Mouse (Mus musculus) liver, embryonic 11.5 days (tissue): ENCODE results near the gene Lsr. TPM values are rescaled to one million over a fixed set of nuclear protein-coding genes. Genes with fewer than 3 reads are reported as not detected.

ENCODE experiments used
- ATAC-seq: fragments of 200-750 bp; cut with Nextera tagmentation; replicated peaks from 2 replicates; pipeline ENCODE4 v1.8.0; 2017; ENCODE audit warnings: moderate number of reproducible peaks, mild to moderate bottlenecking, moderate TSS enrichment, moderate library complexity; ENCODE audit not compliant: low FRiP score
- DNase-seq: peaks from one replicate; pipeline ENCODE4 v3.0.0-alpha.2; 2017; ENCODE audit warnings: low spot score
- H3K27ac ChIP-seq: fragments of 300-500 bp; sonication (generic); 2 replicates; pipeline ENCODE4 v1.5.1; 2014; ENCODE audit warnings: mild to moderate bottlenecking, low read depth, low read length, control low read depth
- H3K27me3 ChIP-seq: fragments of 300-500 bp; sonication (generic); replicated peaks from 2 replicates; pipeline ENCODE4 v1.6.1; 2014; ENCODE audit warnings: low read length, mixed read lengths; ENCODE audit not compliant: control insufficient read depth, insufficient read depth
- H3K36me3 ChIP-seq: fragments of 300-500 bp; sonication (generic); 2 replicates; pipeline ENCODE4 v1.6.1; 2014; ENCODE audit warnings: mild to moderate bottlenecking, low read length, moderate library complexity, mixed read lengths; ENCODE audit not compliant: control insufficient read depth, insufficient read depth
- H3K4me1 ChIP-seq: fragments of 300-500 bp; sonication (generic); replicated peaks from 2 replicates; pipeline ENCODE4 v1.6.1; 2014; ENCODE audit warnings: low read length, mixed read lengths; ENCODE audit not compliant: control insufficient read depth, insufficient read depth
- H3K4me2 ChIP-seq: fragments of 300-500 bp; sonication (generic); 2 replicates; pipeline ENCODE4 v1.6.1; 2014; ENCODE audit warnings: mild to moderate bottlenecking, control low read depth, moderate library complexity
- H3K4me3 ChIP-seq: fragments of 300-500 bp; sonication (generic); 2 replicates; pipeline ENCODE4 v1.5.1; 2014; ENCODE audit warnings: low read depth, low read length, control low read depth
- H3K9ac ChIP-seq: fragments of 300-500 bp; sonication (generic); 2 replicates; pipeline ENCODE4 v1.6.1; 2014; ENCODE audit warnings: low read depth, low read length, control low read depth
- H3K9me3 ChIP-seq: fragments of 300-500 bp; sonication (generic); 2 replicates; pipeline ENCODE4 v1.6.1; 2016; ENCODE audit warnings: low read length, inconsistent platforms, mixed read lengths; ENCODE audit not compliant: control insufficient read depth
- WGBS: fragments of 180-500 bp; shearing (Covaris S2); extraction: QIAGEN DNeasy Blood & Tissue Kit; methylation state at CpG from one replicate; pipeline ENCODE4 v1.1.7; 2014; 5-methylcytosine and 5-hydroxymethylcytosine counted together
- polyA plus RNA-seq: library from polyadenylated mRNA; unstranded; fragments of >200 nt; fragmentation: Nextera tagmentation; extraction: Ambion mirVana; gene quantifications from 2 replicates; pipeline ENCODE4 v1.2.1, GENCODE M21; 2014

Lsr gene
- 39.7 and 43.0 TPM in 2 replicates for polyA plus RNA-seq

- Histone ChIP-seq H3K9me3 (no peaks in the 10 kb centered on the region), H3K36me3 (no peaks in the 10 kb centered on the region), H3K9ac (peak within 1 kb of the TSS; percentile 61), H3K4me2 (peak within 1 kb of the TSS; percentile 62), H3K27ac (peak within 1 kb of the TSS; percentile 4; the same call in 1 of the 2 replicates), H3K4me1 (peaks cover 4% of the 10 kb centered on the region; the same call in 1 of the 2 replicates), H3K4me3 (peak within 1 kb of the TSS; percentile 56), H3K27me3 (peaks cover 20% of the 10 kb centered on the region)
- ATAC-seq: peak; percentile 75; the same call in 1 of the 2 replicates
- 1% methylated on average over 19 of the region's 19 CpGs for WGBS
- DNase-seq: no peak
Measured at GRCm38 (mm10) chr7:30973251-30973500, at the start of gene Lsr. Lsr (minus strand) TSS chr7:30973464.

DNA sequence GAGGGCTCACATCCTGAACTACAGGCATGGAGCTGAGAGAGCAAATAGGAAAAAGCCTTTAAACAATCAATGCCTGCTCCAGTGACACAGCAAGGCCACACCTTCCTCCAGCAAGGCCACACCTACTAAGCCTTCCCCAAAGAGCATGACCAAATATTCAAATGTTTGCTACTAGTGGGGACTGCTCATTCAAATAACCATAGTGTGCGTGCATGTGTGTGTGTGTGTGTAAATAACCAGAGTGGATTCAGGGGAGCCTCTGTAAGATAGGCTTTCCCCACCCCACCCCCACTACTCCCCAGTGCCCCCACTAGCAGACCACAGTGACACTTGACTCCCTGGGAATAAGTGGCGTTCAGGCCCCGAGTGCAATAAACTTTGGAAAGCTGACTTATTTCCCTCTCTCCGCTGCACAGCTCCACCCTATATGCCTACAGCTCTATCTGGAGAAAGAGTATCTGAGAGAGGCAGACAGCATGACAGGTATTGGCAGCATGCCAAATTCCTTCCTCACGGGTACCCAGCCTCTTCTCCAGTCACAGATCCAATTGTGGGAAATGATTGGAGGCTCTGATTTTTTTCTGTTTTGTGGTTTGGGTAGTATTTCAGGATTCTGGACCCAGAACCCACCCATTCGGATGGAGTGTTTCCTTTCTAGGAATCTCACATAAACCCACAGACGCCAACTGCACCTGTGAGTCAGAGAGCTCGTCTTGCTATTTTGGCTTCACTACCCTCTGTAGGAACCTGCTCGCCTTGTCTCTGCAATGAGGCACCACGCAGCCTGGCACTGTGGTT lies 44.0 kb upstream of the Lsr start:
- Histone ChIP-seq H3K27me3 (no peaks in the 10 kb centered on the region), H3K9ac (no peak overlapping the region), H3K9me3 (no peaks in the 10 kb centered on the region), H3K27ac (no peak overlapping the region), H3K36me3 (no peaks in the 10 kb centered on the region), H3K4me3 (no peak overlapping the region), H3K4me1 (no peaks in the 10 kb centered on the region; the same call in none of the 2 replicates), H3K4me2 (no peak overlapping the region)
- DNase-seq (no peak), ATAC-seq (peak; percentile 47; the same call in 1 of the 2 replicates)
- WGBS: 58% methylated on average over 10 of the region's 10 CpGs

DNA sequence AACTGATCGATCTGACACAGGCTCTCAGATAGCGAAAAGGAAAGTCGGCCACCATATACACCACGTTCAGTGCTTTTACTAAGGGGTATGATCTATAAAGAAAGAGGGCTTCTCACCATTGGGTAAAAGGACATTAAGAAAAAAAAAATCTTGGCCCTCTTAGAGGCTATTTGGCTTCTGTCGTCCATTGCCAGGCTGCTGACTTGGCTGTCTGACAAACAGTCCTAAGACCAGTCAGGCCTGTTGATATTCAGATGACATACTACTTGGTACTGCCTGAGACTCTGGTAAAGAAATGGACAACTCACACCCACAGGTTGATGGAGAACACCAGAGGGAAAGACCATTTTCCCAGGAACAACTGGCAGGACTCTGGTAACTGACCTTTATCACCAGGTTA lies 39.7 kb upstream of the Lsr start:
- 83% methylated on average over 5 of the region's 5 CpGs for WGBS
- no peak overlapping the region for H3K4me3 ChIP-seq
- no peak overlapping the region for H3K27ac ChIP-seq
- no peaks in the 10 kb centered on the region; the same call in none of the 2 replicates for H3K4me1 ChIP-seq
- no peak overlapping the region for H3K9ac ChIP-seq
- no peaks in the 10 kb centered on the region for H3K9me3 ChIP-seq
- H3K36me3 ChIP-seq: no peaks in the 10 kb centered on the region
- DNase-seq: no peak
- ATAC-seq: no peak
- H3K4me2 ChIP-seq: no peak overlapping the region
- no peaks in the 10 kb centered on the region for H3K27me3 ChIP-seq

- WGBS: 56% methylated on average over 3 of the region's 3 CpGs
- DNase-seq (no peak), ATAC-seq (no peak)
- no peak overlapping the region for H3K4me3 ChIP-seq
- H3K4me2 ChIP-seq: no peak overlapping the region
- H3K27ac ChIP-seq: no peak overlapping the region
- no peaks in the 10 kb centered on the region for H3K4me1 ChIP-seq
- no peaks in the 10 kb centered on the region for H3K36me3 ChIP-seq
- H3K27me3 ChIP-seq: no peaks in the 10 kb centered on the region
- H3K9me3 ChIP-seq: no peaks in the 10 kb centered on the region
- H3K9ac ChIP-seq: no peak overlapping the region
Measured at GRCm38 (mm10) chr7:31008889-31009288, 35.6 kb upstream of the Lsr start.

DNA sequence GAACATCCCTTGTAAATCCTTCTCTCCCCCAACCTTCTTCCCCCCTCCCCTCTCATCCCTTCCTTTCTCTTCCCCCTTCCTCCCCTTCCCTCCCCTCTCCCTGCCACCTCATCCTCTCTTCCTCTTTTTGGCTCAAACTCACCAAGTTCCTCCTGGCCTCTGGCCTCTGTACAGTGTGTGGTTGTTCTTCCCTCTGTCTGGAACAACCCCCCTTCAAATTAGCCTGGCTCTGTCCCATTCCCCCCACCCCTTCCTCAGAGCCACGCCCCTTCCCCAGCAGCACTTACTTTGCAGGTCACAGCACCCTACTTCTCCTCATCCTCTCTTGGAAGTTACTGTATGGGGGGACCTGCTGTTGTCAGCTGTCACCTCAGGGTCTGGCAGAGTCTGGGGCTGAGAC lies 34.9 kb upstream of the Lsr start:
- Histone ChIP-seq H3K9me3 (no peaks in the 10 kb centered on the region), H3K4me2 (no peak overlapping the region), H3K27me3 (no peaks in the 10 kb centered on the region), H3K4me1 (no peaks in the 10 kb centered on the region), H3K9ac (no peak overlapping the region), H3K4me3 (no peak overlapping the region), H3K36me3 (no peaks in the 10 kb centered on the region), H3K27ac (no peak overlapping the region)
- 35% methylated on average over 1 of the region's 1 CpGs for WGBS
- DNase-seq (no peak), ATAC-seq (no peak)

GRCm38 (mm10) chr7:31007775-31008174 lies 34.5 kb upstream of the Lsr start:
- no peak for ATAC-seq
- 50% methylated on average over 1 of the region's 1 CpGs for WGBS
- no peaks in the 10 kb centered on the region for H3K27me3 ChIP-seq
- no peaks in the 10 kb centered on the region for H3K36me3 ChIP-seq
- no peak overlapping the region for H3K4me2 ChIP-seq
- no peaks in the 10 kb centered on the region for H3K4me1 ChIP-seq
- no peak overlapping the region for H3K9ac ChIP-seq
- no peak overlapping the region for H3K4me3 ChIP-seq
- no peaks in the 10 kb centered on the region for H3K9me3 ChIP-seq
- DNase-seq: no peak
- H3K27ac ChIP-seq: no peak overlapping the region

DNA sequence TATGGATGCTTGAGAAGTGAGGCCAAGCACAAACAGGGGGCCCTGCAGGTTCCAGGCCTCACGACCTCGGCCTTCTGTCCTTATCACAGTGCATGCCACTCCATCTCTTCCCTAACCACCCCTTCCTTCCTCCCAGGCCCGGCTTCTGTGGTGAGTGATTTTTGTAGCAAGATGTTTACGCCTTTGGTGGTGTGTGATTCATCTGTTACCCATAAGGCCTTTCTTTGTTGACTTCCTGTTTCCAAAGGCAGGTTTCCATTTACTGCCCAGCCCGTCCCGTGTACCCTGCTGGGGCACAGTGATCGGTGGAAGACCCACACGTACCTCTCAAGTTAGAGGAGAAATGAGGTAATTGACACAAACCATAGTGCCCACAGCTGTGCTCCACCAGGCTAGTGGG lies 29.4 kb upstream of the Lsr start:
- Histone ChIP-seq H3K9me3 (no peaks in the 10 kb centered on the region), H3K9ac (no peak overlapping the region), H3K36me3 (no peaks in the 10 kb centered on the region), H3K4me2 (no peak overlapping the region), H3K27ac (no peak overlapping the region), H3K27me3 (no peaks in the 10 kb centered on the region), H3K4me3 (no peak overlapping the region), H3K4me1 (peaks cover 8% of the 10 kb centered on the region; the same call in 1 of the 2 replicates)
- ATAC-seq (peak; percentile 58; the same call in 1 of the 2 replicates), DNase-seq (no peak)
- WGBS: 39% methylated on average over 8 of the region's 8 CpGs

DNA sequence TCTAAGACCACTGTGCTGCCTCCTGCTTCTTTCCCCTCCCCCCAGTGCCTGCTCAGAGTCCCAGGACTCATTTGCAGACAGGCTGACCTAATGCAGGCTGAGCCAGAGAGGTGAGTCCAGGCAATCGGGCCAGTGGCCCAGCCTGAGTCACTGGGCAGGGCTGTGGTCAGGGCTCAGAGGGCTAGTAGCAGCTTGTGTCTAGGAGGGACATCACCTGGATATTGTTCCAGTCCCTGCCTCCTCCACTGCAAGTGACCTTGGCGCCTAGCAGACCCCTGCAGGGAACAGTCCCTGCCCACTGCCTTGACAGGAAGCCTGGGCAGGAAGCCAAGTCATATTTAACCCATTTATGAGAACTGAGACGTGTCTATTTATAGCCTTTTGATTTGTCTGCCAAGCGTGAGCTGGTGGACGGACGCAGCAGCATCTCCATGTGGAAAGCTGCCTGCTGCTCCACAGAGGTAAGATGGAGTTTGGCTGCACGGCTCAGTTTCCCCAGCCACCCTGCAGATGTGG lies 27.3 kb upstream of the Lsr start:
- ATAC-seq: peak; percentile 39; the same call in 1 of the 2 replicates
- Histone ChIP-seq H3K4me1 (peaks cover 8% of the 10 kb centered on the region; the same call in 1 of the 2 replicates), H3K9ac (no peak overlapping the region), H3K4me3 (no peak overlapping the region), H3K27ac (no peak overlapping the region), H3K9me3 (no peaks in the 10 kb centered on the region), H3K27me3 (no peaks in the 10 kb centered on the region), H3K4me2 (peak overlapping the region; percentile 10; the same call in 1 of the 2 replicates), H3K36me3 (no peaks in the 10 kb centered on the region)
- 20% methylated on average over 7 of the region's 7 CpGs for WGBS
- DNase-seq: no peak

DNA sequence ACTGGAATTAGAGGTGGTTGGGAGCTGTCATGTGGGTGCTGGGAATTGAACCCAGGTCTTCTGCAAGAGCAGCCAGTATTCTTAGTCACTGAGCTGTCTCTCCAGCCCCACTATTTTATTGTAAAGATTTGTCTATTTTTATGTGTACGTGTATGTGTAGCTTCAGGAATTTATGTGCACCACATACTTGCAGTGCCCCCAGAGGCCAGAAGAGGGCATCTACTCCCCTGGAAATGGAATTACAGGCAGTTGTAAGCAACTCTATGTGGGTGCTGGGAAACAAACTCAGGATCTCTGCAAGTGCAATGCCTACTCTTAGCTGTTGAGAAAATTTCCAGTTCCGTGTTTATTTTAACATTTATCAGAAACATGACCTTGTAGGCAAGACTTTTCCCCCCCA lies 23.2 kb upstream of the Lsr start:
- Histone ChIP-seq H3K4me2 (no peak overlapping the region), H3K27me3 (no peaks in the 10 kb centered on the region), H3K9ac (no peak overlapping the region), H3K36me3 (no peaks in the 10 kb centered on the region), H3K27ac (no peak overlapping the region), H3K9me3 (no peaks in the 10 kb centered on the region), H3K4me3 (no peak overlapping the region), H3K4me1 (peaks cover 8% of the 10 kb centered on the region; the same call in 1 of the 2 replicates)
- 89% methylated on average over 2 of the region's 2 CpGs for WGBS
- ATAC-seq (no peak), DNase-seq (no peak)
